9 mouse cellular contexts compared by ENCODE assay signal in genomic region chr7:141041661-141042060, GRCm38 (mm10). TPM values are rescaled to one million over a fixed set of nuclear protein-coding genes. Genes with fewer than 3 reads are reported as not detected.
DNase-seq lines count a peak whose midpoint lies in the region; ATAC-seq and TF ChIP-seq lines count a peak whose summit lies in the region.
"Had no signal": no experiment of that assay in that cellular context is flagged by ENCODE, and none has a peak within 500 bp of the region (broad histone marks: within the 10 kb centered on the region; RNA-seq: fewer than 3 reads in every experiment).

No protein-coding gene starts in this region.

- no peak for TF ChIP-seq EP300 in liver, postnatal 0 days (IDR thresholded peaks at IDR 0.05; ENCODE audit: low read depth)

- TF ChIP-seq CTCF in kidney, adult 2 months (conservative IDR thresholded peaks at IDR 0.05; ENCODE audit: insufficient read depth, insufficient read length, low read depth, low read length): no peak
- TF ChIP-seq CTCF in liver, postnatal 0 days (IDR thresholded peaks at IDR 0.05; ENCODE audit: low read depth): no peak

- no peak overlapping the region for H3K4me2 ChIP-seq in liver, postnatal 0 days (ENCODE audit: low read depth, low read length)

- DNase-seq in left cerebral cortex, postnatal 14 days (ENCODE audit: low spot score in 2 of 2): peak; percentile 42 to 46
- no peak for DNase-seq in left cerebral cortex, adult 18-20 months (ENCODE audit: low spot score in 2 of 2)
- peak; percentile 49 to 62 for DNase-seq in cerebellum, postnatal 36 days
- peak; percentile 81 to 86 for DNase-seq in heart, adult 9 months (ENCODE audit: low spot score in 2 of 2)
- peak; percentile 87 for DNase-seq in kidney, adult 2 months
- peak; percentile 62 for DNase-seq in liver, postnatal 0 days
- DNase-seq in ovary, postnatal 14 days (ENCODE audit: low spot score): peak; percentile 74
- DNase-seq in B cell, adult 2 months: no peak

- no peaks in the 10 kb centered on the region; the same call in 1 of the 2 replicates for H3K4me1 ChIP-seq in kidney, adult 2 months (ENCODE audit: control insufficient read depth, insufficient read depth, low read length)
- peaks cover 23% of the 10 kb centered on the region for H3K4me1 ChIP-seq in liver, postnatal 0 days (ENCODE audit: insufficient read depth)

- no peak overlapping the region for H3K9ac ChIP-seq in liver, postnatal 0 days (replicated peaks)

- 11% methylated on average over 5 of the region's 5 CpGs for WGBS in kidney, adult 2 months
- 30% methylated on average over 5 of the region's 5 CpGs for WGBS in liver, postnatal 0 days (ENCODE audit: insufficient replicate concordance)

- ATAC-seq in liver, postnatal 0 days: peak; percentile 40; the same call in 1 of the 2 replicates

- peak overlapping the region; percentile 70 for H3K27ac ChIP-seq in kidney, adult 2 months (ENCODE audit: insufficient read depth, low read depth, low read length)
- H3K27ac ChIP-seq in liver, postnatal 0 days (ENCODE audit: low read depth): peak overlapping the region; percentile 71

- intact Hi-C loops in left cerebral cortex, postnatal 14 days (cut with DNase I): no loop called here

- no peaks in the 10 kb centered on the region for H3K36me3 ChIP-seq in kidney, adult 2 months (ENCODE audit: control insufficient read depth, insufficient read depth, low read length)
- H3K36me3 ChIP-seq in liver, postnatal 0 days (replicated peaks; ENCODE audit: insufficient read depth, low read length): no peaks in the 10 kb centered on the region

- H3K9me3 ChIP-seq in liver, postnatal 0 days (ENCODE audit: low read length): no peaks in the 10 kb centered on the region

- no peaks in the 10 kb centered on the region for H3K27me3 ChIP-seq in kidney, adult 2 months (replicated peaks; ENCODE audit: control insufficient read depth, insufficient read depth, low read length)
- no peaks in the 10 kb centered on the region for H3K27me3 ChIP-seq in liver, postnatal 0 days (ENCODE audit: insufficient read depth, low read length)

- TF ChIP-seq POLR2A in kidney, adult 2 months (IDR thresholded peaks at IDR 0.05; ENCODE audit: low read depth, low read length): no peak

- no peak overlapping the region for H3K4me3 ChIP-seq in kidney, adult 2 months (ENCODE audit: insufficient read depth, low read depth, low read length)
- H3K4me3 ChIP-seq in liver, postnatal 0 days (ENCODE audit: low read depth, low read length): no peak overlapping the region

RNA-seq across cellular contexts. Expression of gene Gm17387, which starts 12.7 kb away (rescaled TPM):
- total RNA-seq in left cerebral cortex, postnatal 14 days (2021): not detected
- total RNA-seq in left cerebral cortex, adult 18-20 months (2021): not detected
- not detected in 2 replicates for polyA plus RNA-seq in kidney, adult 2 months (2012; rRNA removed)
- polyA plus RNA-seq in liver, postnatal 0 days (2015; fragmentation: Nextera tagmentation; extraction: Ambion mirVana): not detected in 2 replicates
- polyA plus RNA-seq: large intestine, adult 2 months had no signal

RNA-seq across cellular contexts. Expression of gene B4galnt4, which starts 19.2 kb away (rescaled TPM):
- total RNA-seq in left cerebral cortex, postnatal 14 days (2021): 10 to 100 TPM; 92.9 to 93.9 TPM
- 10 to 100 TPM; 85.9 to 86.1 TPM for total RNA-seq in left cerebral cortex, adult 18-20 months (2021)
- 0.16 and 0.44 TPM in 2 replicates for polyA plus RNA-seq in kidney, adult 2 months (2012; rRNA removed)
- polyA plus RNA-seq in liver, postnatal 0 days (2015; fragmentation: Nextera tagmentation; extraction: Ambion mirVana): 0.15 and 0.34 TPM in 2 replicates

RNA-seq across cellular contexts. Expression of gene Ifitm6, which starts 23.9 kb away (rescaled TPM):
- not detected for total RNA-seq in left cerebral cortex, postnatal 14 days (2021)
- under 1 TPM in 1 of 2 experiments, not detected in 1; 0.61 TPM for total RNA-seq in left cerebral cortex, adult 18-20 months (2021)
- polyA plus RNA-seq in kidney, adult 2 months (2012; rRNA removed): 1.6 and 2.3 TPM in 2 replicates
- 53.6 and 54.4 TPM in 2 replicates for polyA plus RNA-seq in liver, postnatal 0 days (2015; fragmentation: Nextera tagmentation; extraction: Ambion mirVana)

RNA-seq across cellular contexts. Expression of gene Ifitm3, which starts 31.1 kb away (rescaled TPM):
- 10 to 100 TPM in 1 of 2 experiments, 1 to 10 TPM in 1; 9.1 to 10.3 TPM for total RNA-seq in left cerebral cortex, postnatal 14 days (2021)
- total RNA-seq in left cerebral cortex, adult 18-20 months (2021): 10 to 100 TPM; 12.9 to 13.6 TPM
- 259 and 313 TPM in 2 replicates for polyA plus RNA-seq in kidney, adult 2 months (2012; rRNA removed)
- polyA plus RNA-seq in liver, postnatal 0 days (2015; fragmentation: Nextera tagmentation; extraction: Ambion mirVana): 295 and 298 TPM in 2 replicates

RNA-seq across cellular contexts. Expression of gene Pkp3, which starts 36.4 kb away (rescaled TPM):
- under 1 TPM in 1 of 2 experiments, not detected in 1; 0.55 TPM for total RNA-seq in left cerebral cortex, postnatal 14 days (2021)
- under 1 TPM; 0.26 to 0.33 TPM for total RNA-seq in left cerebral cortex, adult 18-20 months (2021)
- 17.0 and 19.8 TPM in 2 replicates for polyA plus RNA-seq in kidney, adult 2 months (2012; rRNA removed)
- 1.4 and 1.5 TPM in 2 replicates for polyA plus RNA-seq in liver, postnatal 0 days (2015; fragmentation: Nextera tagmentation; extraction: Ambion mirVana)

Comparison
In these comparisons a context has a peak if more than half of its experiments do, and no peak if none do; other contexts are left out.
1. DNase-seq: peak in left cerebral cortex, postnatal 14 days (2 of 2), cerebellum, postnatal 36 days (2 of 2), heart, adult 9 months (2 of 2), kidney, adult 2 months (single experiment), liver, postnatal 0 days (single experiment) and ovary, postnatal 14 days (single experiment); none in left cerebral cortex, adult 18-20 months (0 of 2) and B cell, adult 2 months (0 of 2).